Mouse (Mus musculus): ENCODE results near the gene Klf9.

The Klf9 gene

DNA sequence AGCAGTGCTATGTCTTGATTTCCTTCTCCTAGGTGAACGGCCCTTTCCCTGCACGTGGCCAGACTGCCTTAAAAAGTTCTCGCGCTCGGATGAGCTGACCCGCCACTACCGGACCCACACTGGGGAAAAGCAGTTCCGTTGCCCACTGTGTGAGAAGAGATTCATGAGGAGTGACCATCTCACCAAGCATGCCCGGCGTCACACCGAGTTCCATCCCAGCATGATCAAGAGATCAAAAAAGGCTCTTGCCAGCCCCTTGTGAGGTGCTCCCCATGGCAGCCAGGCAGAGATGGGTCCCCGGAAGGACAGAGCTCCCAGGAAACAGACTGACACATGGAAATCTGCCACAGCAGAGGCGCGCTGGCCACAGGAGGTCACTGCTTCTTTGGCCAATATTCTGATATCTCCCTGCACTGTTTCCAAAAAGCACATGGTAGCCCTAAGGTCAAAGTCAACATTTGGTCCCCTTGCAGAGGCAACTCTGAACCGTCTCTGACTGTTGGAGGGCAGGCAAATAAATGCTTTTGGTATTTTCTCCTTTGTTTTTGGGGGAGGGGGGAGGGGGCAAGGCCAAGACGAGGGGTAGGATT is 23.7 kb downstream of the Klf9 start:
- no peak for DNase-seq (ENCODE audit: low spot score)

GRCm38 (mm10) chr19:23166550-23167284 is 25.7 kb downstream of the Klf9 start:
- DNase-seq (ENCODE audit: low spot score), result no peak

DNA sequence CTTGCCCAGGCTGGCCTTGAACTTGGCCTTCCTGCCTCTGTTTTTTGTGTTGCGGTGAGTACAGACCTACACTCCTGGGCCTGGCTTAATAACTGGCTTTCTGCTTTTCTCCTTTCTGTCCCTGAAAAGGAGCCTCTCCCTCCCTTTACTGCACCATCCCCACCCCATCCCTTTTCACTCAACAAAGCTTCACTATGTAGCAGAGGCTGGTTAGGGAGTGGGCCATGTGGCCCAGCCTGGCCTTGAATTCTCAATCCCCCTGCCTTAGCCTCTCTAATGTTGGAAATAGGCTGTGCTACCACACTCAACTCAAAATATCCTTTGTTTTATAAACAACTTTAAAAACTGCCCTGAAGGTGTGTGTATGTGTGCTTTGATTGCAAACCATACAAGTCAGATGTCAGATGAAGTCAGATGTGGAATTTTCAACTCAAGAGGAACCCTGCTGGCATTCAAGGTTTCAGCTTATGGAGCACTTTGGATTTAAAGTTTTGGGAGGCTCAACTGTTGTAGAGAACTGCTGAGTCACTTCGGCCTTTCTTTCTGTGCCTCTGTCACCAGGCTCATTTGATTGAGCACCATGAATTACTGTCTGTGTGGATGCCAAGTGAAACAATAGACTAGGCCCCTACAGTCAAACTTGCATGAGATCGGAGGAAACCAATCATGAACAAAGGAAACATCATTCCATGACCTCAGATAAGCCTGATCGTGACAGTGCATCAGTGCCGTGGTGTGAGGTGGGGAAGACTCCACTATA is 28.1 kb downstream of the Klf9 start:
- DNase-seq (ENCODE audit: low spot score), result no peak

- DNase-seq (ENCODE audit: low spot score), result no peak
These were observed 28.6 kb downstream of the Klf9 start for GRCm38 (mm10) chr19:23169659-23170050.

- no peak for DNase-seq (ENCODE audit: low spot score)
These were observed 29.4 kb downstream of the Klf9 start for GRCm38 (mm10) chr19:23170476-23170875.

GRCm38 (mm10) chr19:23171136-23171535 is 30.1 kb downstream of the Klf9 start:
- no peak for DNase-seq (ENCODE audit: low spot score)

DNA sequence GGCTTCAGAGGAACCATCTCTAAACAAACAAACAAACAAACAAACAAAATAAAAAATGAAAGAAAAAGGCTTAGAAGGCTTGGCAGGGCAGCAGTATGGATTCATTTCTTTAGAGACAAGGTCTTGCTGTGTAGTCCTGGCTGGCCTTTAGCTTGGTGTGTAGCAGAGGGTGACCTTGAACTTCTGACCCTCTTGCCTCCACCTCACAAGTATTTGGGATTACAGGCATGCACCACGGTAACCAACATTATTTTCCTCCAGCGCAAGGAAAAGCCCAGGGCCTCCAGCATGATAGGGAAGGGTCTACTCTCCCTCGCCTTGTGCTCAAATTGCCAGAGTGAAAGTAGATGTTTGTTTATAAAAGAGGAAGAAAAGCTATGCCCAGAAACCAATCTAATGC is 34.1 kb downstream of the Klf9 start:
- no peak for DNase-seq (ENCODE audit: low spot score)

GRCm38 (mm10) chr19:23175511-23175910 is 34.5 kb downstream of the Klf9 start:
- DNase-seq (ENCODE audit: low spot score), result no peak

- DNase-seq (ENCODE audit: low spot score), result no peak
These were observed 37.5 kb downstream of the Klf9 start for GRCm38 (mm10) chr19:23178533-23178932.

GRCm38 (mm10) chr19:23183493-23183892 is 42.5 kb downstream of the Klf9 start:
- no peak for DNase-seq (ENCODE audit: low spot score)

DNA sequence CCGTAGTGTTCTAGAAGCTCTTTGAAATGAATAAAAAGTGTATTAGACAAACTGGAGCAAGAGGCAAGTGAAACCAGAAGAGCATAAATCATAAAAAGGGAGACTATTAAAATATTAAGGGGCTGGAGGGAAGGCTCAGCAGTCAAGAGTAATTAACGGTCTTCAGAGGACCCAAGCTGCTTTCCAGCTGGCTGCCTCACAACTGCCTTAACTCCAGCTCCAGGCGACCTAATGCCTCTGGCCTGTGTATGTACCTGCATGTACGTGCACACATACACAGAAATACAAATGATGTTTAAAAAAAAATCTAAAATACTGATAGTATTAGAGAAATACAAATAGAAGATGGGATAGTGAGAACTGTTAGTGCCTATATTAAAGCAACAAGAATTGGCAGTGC is 43.0 kb downstream of the Klf9 start:
- no peak for DNase-seq (ENCODE audit: low spot score)

GRCm38 (mm10) chr19:23187732-23188131 is 46.7 kb downstream of the Klf9 start:
- no peak for DNase-seq (ENCODE audit: low spot score)

GRCm38 (mm10) chr19:23188986-23189385 is 48.0 kb downstream of the Klf9 start:
- no peak for DNase-seq (ENCODE audit: low spot score)

DNA sequence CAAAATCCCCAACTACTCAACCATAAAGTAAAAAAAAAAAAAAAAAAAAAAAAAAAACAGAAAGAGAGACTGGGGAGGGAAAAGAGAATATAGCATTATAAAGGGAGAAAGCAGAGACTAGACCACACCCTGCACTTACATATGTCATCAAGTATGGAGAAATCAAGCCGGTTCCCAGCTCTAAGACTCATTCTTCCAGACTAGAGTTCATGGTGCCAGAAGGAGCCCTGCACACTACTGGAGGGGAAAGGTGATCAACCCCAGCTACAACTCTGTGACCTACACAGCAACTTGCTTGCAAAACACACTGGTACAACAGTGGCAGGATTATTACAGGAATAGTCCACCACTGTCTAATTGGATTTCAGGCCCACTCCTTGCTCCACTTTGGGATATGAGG is 48.7 kb downstream of the Klf9 start:
- DNase-seq (ENCODE audit: low spot score), result no peak

DNA sequence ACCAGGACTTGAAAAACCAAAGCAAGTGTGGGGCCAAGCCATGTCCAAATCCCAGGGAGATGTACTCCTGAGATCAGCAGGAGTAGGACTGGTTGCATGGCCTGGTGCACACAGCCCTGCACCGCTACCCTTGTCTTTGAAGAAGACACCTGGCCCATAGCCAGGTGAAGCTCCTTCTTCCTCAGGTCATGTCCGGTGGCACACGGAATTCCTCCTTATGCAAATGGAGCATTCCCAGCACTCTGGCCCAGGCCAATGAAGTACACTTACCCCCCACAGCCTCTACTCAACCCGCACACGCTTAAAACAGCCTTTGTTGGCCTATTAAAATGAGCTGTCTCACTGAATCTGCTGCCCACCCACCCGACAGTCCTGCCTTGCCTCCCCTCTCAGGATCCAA is 50.5 kb downstream of the Klf9 start:
- DNase-seq (ENCODE audit: low spot score), result no peak

DNA sequence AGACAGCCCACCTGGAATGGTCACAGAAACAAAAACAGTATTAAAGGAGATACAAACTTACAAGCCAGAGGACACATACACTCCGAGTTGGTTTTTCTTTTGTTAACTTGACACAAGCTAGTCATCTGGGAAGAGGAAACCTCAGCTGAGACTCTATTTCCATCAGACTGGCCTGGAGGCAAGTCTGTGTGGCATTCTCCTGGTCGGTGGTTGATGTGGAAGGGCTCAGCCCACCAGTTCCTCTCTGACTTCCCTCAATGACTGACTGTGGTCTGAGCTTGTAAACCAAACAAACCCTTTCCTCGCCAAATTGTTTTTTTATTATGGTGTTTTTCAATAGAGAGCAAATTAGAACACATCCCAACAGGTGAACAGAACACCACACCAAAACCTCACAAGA is 52.0 kb downstream of the Klf9 start:
- no peak for DNase-seq (ENCODE audit: low spot score)

DNA sequence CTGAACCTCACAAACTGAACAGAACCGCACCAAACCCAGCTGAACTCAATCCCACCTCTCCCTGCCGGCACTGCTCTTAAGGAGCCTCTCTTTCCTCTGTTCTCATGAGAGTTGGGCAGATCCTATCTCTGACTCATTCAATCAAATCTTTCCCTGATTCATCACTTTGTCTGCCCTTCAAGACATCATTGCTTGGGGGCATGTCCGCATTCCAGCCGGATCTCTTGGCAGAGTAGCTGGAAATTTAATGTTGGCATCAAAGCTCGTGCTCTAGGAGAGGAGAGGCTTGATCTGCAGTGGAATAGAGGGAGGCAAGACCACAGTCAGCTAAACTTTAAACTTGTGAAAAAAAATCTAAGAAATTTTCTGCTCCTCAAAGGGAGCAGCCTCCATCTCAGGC is 61.1 kb downstream of the Klf9 start:
- DNase-seq (ENCODE audit: low spot score), result no peak

GRCm38 (mm10) chr19:23203505-23204053 is 62.6 kb downstream of the Klf9 start:
- no peak for DNase-seq (ENCODE audit: low spot score)

- DNase-seq (ENCODE audit: low spot score), result no peak
These were observed 70.3 kb downstream of the Klf9 start for GRCm38 (mm10) chr19:23211325-23211724.

DNA sequence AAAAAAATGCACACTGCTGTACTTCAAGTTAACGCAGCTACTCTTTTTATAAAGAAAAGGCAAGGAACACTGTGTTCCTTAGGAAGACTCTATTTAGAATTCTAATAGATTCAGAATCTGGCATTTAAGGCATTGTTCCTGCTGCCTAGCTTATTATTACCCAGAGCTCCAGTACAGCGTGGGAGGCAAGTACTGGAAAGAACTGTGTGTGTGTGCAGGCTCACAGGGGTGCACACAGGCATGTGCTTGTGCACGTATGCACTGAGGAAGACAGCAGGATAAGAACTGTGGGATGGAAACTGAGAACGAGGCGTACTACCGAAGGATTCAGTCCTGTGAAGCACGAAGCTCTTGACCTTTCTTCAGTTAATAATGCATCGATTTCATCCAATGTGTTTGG is 73.3 kb downstream of the Klf9 start:
- DNase-seq (ENCODE audit: low spot score), result no peak

Measured in urinary bladder, postnatal 14 days (tissue).